Mouse (Mus musculus): Measurements from ENCODE around the gene Trabd2b. TPM values are rescaled to one million over a fixed set of nuclear protein-coding genes. Genes with fewer than 3 reads are reported as not detected.

Gene Trabd2b
- polyA plus RNA-seq, 1 experiment: 1.6 TPM

DNA sequence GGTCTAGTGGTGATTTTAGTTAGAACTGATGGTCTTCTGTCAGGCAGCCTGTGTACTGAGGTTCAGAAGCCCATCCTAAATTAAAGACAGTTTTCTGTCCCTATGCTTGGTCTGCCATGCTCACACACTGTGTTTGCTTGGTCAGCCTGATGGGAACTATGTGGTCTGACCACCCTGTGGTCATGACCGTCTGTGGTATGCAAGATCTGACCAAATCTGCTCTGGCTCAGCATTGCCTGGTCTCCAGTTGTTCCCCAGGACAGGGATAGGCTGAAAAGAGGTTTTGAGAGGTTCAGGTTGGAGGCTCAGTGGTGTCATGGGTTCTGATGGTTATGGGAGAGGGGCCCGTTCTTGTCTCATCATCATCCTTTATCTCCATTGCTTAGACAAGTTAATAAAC, 13.6 kb downstream of the Trabd2b start:
- Histone ChIP-seq H3K27ac (ENCODE audit: control insufficient read depth, insufficient read depth, low read depth, low read length) (no peak overlapping the region), H3K4me1 (ENCODE audit: control insufficient read depth, insufficient read depth, low read length) (no peaks in the 10 kb centered on the region), H3K4me3 (ENCODE audit: control insufficient read depth, low read depth, low read length) (no peak overlapping the region), H3K27me3 (ENCODE audit: control insufficient read depth, insufficient read depth, low read length) (no peaks in the 10 kb centered on the region), H3K36me3 (ENCODE audit: control insufficient read depth, insufficient read depth, low read length) (no peaks in the 10 kb centered on the region)
- no peak for TF ChIP-seq CTCF (IDR thresholded peaks at IDR 0.05; ENCODE audit: control insufficient read depth, insufficient read depth, insufficient replicate concordance, low read depth, low read length)
- no peak for TF ChIP-seq POLR2A (IDR thresholded peaks at IDR 0.05; ENCODE audit: control insufficient read depth, low read depth, low read length)

DNA sequence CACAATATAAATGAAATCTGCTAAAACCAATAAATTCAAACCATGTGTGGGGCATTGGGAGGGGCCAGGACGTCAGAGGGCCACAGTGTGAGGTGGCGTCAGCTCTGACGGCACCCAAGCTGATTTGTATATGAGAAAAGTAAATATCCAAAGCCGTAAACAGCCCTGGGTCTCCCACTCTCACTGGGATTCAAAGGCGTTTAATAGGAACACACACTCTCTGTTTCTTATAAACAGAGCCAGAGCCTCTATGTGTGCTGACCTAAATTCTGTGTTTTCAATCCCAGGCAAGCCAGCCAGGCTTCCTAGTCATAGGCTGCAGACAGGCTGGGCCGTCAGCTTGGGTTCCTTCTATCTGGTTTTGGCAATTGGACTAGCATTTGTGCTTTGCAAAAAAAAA, 16.6 kb downstream of the Trabd2b start:
- no peak overlapping the region for H3K27ac ChIP-seq (ENCODE audit: control insufficient read depth, insufficient read depth, low read depth, low read length)
- TF ChIP-seq CTCF (IDR thresholded peaks at IDR 0.05; ENCODE audit: control insufficient read depth, insufficient read depth, insufficient replicate concordance, low read depth, low read length) (no peak), POLR2A (IDR thresholded peaks at IDR 0.05; ENCODE audit: control insufficient read depth, low read depth, low read length) (no peak)
- no peaks in the 10 kb centered on the region for H3K4me1 ChIP-seq (ENCODE audit: control insufficient read depth, insufficient read depth, low read length)
- no peak overlapping the region for H3K4me3 ChIP-seq (ENCODE audit: control insufficient read depth, low read depth, low read length)
- H3K36me3 ChIP-seq (ENCODE audit: control insufficient read depth, insufficient read depth, low read length): no peaks in the 10 kb centered on the region
- no peaks in the 10 kb centered on the region for H3K27me3 ChIP-seq (ENCODE audit: control insufficient read depth, insufficient read depth, low read length)

DNA sequence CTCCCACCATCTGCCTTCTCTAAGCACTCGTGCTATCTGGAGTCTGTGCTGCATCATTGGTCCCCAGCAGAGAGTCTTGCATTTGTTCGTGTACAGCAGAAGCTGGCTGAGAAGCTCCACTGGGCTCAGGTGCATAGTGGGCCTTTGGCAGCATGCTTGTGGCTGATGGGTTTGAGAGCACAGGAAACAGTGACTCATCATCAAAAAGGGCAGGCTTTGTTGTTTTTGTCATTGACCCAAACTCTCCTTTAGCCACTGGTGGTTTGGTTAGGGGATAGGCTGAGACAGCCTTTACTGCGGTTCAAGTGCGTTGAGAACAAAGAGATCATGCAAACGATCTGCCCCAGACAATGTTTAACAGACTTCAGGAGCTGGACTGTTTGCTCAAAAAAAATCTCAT, 19.3 kb downstream of the Trabd2b start:
- H3K27me3 ChIP-seq (ENCODE audit: control insufficient read depth, insufficient read depth, low read length): no peaks in the 10 kb centered on the region
- H3K36me3 ChIP-seq (ENCODE audit: control insufficient read depth, insufficient read depth, low read length): no peaks in the 10 kb centered on the region
- TF ChIP-seq POLR2A (IDR thresholded peaks at IDR 0.05; ENCODE audit: control insufficient read depth, low read depth, low read length) (no peak), CTCF (IDR thresholded peaks at IDR 0.05; ENCODE audit: control insufficient read depth, insufficient read depth, insufficient replicate concordance, low read depth, low read length) (no peak)
- no peak overlapping the region for H3K27ac ChIP-seq (ENCODE audit: control insufficient read depth, insufficient read depth, low read depth, low read length)
- no peak overlapping the region for H3K4me3 ChIP-seq (ENCODE audit: control insufficient read depth, low read depth, low read length)
- H3K4me1 ChIP-seq (ENCODE audit: control insufficient read depth, insufficient read depth, low read length): no peaks in the 10 kb centered on the region

DNA sequence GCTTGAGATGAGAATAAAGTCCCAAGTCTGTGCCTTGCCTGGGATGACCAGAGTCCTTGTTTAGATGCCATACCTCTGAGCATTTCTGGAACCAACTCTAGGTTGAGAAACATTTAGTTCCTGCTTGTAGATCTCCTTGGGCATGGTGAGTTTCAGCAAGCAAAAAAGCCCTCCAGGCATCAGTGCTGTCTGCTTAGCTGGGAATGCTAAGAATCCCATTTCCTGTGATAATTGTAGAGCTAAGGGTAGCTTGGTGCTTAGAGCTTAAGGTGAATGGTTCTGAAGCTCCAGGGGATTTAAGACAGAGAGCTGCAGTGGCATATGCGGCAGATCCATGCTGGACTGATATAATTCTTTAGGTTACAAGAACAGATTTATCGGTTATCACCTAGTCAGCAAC, 26.2 kb downstream of the Trabd2b start:
- TF ChIP-seq POLR2A (IDR thresholded peaks at IDR 0.05; ENCODE audit: control insufficient read depth, low read depth, low read length) (no peak), CTCF (IDR thresholded peaks at IDR 0.05; ENCODE audit: control insufficient read depth, insufficient read depth, insufficient replicate concordance, low read depth, low read length) (no peak)
- Histone ChIP-seq H3K36me3 (ENCODE audit: control insufficient read depth, insufficient read depth, low read length) (no peaks in the 10 kb centered on the region), H3K4me3 (ENCODE audit: control insufficient read depth, low read depth, low read length) (no peak overlapping the region), H3K27me3 (ENCODE audit: control insufficient read depth, insufficient read depth, low read length) (no peaks in the 10 kb centered on the region), H3K4me1 (ENCODE audit: control insufficient read depth, insufficient read depth, low read length) (no peaks in the 10 kb centered on the region), H3K27ac (ENCODE audit: control insufficient read depth, insufficient read depth, low read depth, low read length) (no peak overlapping the region)

DNA sequence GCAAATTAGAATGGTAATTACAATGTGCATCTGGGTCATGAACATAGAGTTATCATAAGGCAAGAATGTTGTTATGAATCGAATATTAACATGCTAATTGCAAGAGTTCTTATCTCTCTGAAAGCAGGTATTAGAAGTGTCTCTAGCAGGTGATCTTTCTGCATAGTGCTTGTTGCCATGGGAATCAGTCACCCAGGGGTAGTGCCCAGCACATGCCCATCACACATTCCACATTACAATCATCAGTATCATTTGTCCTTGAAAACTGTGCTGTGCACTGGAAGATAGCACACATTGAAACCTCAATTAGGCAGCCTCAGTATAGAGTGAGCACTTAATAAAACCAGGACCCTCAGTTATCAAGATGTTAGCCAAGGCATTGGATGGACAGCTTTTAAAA, 26.9 kb downstream of the Trabd2b start:
- H3K27me3 ChIP-seq (ENCODE audit: control insufficient read depth, insufficient read depth, low read length): no peaks in the 10 kb centered on the region
- no peak overlapping the region for H3K27ac ChIP-seq (ENCODE audit: control insufficient read depth, insufficient read depth, low read depth, low read length)
- no peaks in the 10 kb centered on the region for H3K36me3 ChIP-seq (ENCODE audit: control insufficient read depth, insufficient read depth, low read length)
- no peaks in the 10 kb centered on the region for H3K4me1 ChIP-seq (ENCODE audit: control insufficient read depth, insufficient read depth, low read length)
- no peak for TF ChIP-seq POLR2A (IDR thresholded peaks at IDR 0.05; ENCODE audit: control insufficient read depth, low read depth, low read length)
- no peak for TF ChIP-seq CTCF (IDR thresholded peaks at IDR 0.05; ENCODE audit: control insufficient read depth, insufficient read depth, insufficient replicate concordance, low read depth, low read length)
- no peak overlapping the region for H3K4me3 ChIP-seq (ENCODE audit: control insufficient read depth, low read depth, low read length)

DNA sequence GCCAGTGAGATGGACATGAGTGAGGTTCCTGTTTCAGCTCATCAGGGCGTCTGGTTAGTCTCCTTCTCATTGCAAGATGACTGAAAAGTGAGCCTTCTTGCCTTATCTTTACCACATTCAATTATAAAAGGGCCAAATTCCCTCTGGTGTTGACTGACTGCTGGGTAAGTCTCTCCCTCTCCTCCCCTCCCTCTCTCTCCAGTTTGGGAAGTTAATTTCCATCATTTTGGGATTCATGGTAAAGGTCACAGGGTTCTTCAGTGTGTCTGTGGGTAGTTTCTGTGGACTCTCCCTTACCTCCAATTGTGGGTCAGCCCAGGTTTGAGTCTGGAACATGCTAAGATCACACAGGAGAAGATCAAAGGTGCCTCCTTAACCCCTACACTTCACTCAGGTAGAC, 28.2 kb downstream of the Trabd2b start:
- no peak overlapping the region for H3K27ac ChIP-seq (ENCODE audit: control insufficient read depth, insufficient read depth, low read depth, low read length)
- no peaks in the 10 kb centered on the region for H3K27me3 ChIP-seq (ENCODE audit: control insufficient read depth, insufficient read depth, low read length)
- no peaks in the 10 kb centered on the region; the same call in 1 of the 2 replicates for H3K4me1 ChIP-seq (ENCODE audit: control insufficient read depth, insufficient read depth, low read length)
- H3K4me3 ChIP-seq (ENCODE audit: control insufficient read depth, low read depth, low read length): no peak overlapping the region
- no peak for TF ChIP-seq POLR2A (IDR thresholded peaks at IDR 0.05; ENCODE audit: control insufficient read depth, low read depth, low read length)
- TF ChIP-seq CTCF (IDR thresholded peaks at IDR 0.05; ENCODE audit: control insufficient read depth, insufficient read depth, insufficient replicate concordance, low read depth, low read length): no peak
- no peaks in the 10 kb centered on the region for H3K36me3 ChIP-seq (ENCODE audit: control insufficient read depth, insufficient read depth, low read length)

DNA sequence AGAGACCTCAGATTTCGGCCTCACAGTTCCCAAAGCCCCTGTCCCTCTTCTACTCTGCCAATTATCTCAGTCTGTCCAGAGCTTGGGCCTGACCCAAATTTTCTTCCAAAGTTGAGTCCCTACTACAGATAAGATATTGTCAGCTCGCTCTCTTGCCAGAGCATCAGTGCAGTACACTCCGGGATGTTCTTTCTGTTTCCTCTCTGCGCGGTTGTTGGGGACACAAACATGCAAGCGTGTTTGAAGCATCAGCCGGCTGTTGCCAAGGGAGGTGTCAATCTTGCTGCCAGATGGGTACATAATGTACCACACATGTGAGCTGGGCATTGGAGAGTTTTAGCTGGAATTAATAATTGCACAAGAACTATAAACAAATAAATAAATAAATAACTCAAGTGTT, 28.9 kb downstream of the Trabd2b start:
- H3K4me1 ChIP-seq (ENCODE audit: control insufficient read depth, insufficient read depth, low read length): no peaks in the 10 kb centered on the region; the same call in 1 of the 2 replicates
- no peaks in the 10 kb centered on the region for H3K36me3 ChIP-seq (ENCODE audit: control insufficient read depth, insufficient read depth, low read length)
- H3K4me3 ChIP-seq (ENCODE audit: control insufficient read depth, low read depth, low read length): no peak overlapping the region
- TF ChIP-seq POLR2A (IDR thresholded peaks at IDR 0.05; ENCODE audit: control insufficient read depth, low read depth, low read length) (no peak), CTCF (IDR thresholded peaks at IDR 0.05; ENCODE audit: control insufficient read depth, insufficient read depth, insufficient replicate concordance, low read depth, low read length) (no peak)
- H3K27ac ChIP-seq (ENCODE audit: control insufficient read depth, insufficient read depth, low read depth, low read length): no peak overlapping the region
- H3K27me3 ChIP-seq (ENCODE audit: control insufficient read depth, insufficient read depth, low read length): no peaks in the 10 kb centered on the region

DNA sequence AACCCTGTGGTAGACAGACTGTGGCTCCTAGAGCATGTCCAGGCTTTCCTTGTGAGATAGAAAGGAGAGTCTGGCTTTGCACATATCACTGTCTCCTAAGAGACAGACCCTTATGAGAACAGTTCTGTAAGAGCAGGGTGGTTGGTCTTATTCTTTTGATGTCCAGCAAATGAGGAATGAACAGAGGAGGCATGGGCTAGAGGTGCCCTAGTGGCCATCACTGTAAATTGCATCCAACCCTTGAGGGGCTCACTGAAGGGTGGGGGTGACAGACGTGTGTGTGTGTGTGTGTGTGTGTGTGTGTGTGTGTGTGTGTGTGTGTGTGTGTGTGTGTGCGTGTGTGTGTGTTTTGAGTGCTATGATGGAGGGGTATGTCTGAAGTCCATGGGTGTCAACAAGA, 32.2 kb downstream of the Trabd2b start:
- Histone ChIP-seq H3K4me3 (ENCODE audit: control insufficient read depth, low read depth, low read length) (no peak overlapping the region), H3K27me3 (ENCODE audit: control insufficient read depth, insufficient read depth, low read length) (no peaks in the 10 kb centered on the region), H3K27ac (ENCODE audit: control insufficient read depth, insufficient read depth, low read depth, low read length) (no peak overlapping the region), H3K36me3 (ENCODE audit: control insufficient read depth, insufficient read depth, low read length) (no peaks in the 10 kb centered on the region), H3K4me1 (ENCODE audit: control insufficient read depth, insufficient read depth, low read length) (no peaks in the 10 kb centered on the region; the same call in 1 of the 2 replicates)
- TF ChIP-seq POLR2A (IDR thresholded peaks at IDR 0.05; ENCODE audit: control insufficient read depth, low read depth, low read length) (no peak), CTCF (IDR thresholded peaks at IDR 0.05; ENCODE audit: control insufficient read depth, insufficient read depth, insufficient replicate concordance, low read depth, low read length) (no peak)

Data from testis, adult 2 months (tissue).